Mouse (Mus musculus): Measurements from ENCODE around the gene Hephl1. TPM values are rescaled to one million over a fixed set of nuclear protein-coding genes. Genes with fewer than 3 reads are reported as not detected.

The Hephl1 gene
- total and polyA plus RNA-seq, 3 experiments = not detected

- no peaks in the 10 kb centered on the region for H3K36me3 ChIP-seq (ENCODE audit: control insufficient read depth in 1 of 2, insufficient read depth in 2 of 2, low read length in 2 of 2)
- DNase-seq (ENCODE audit: low read depth, low spot score) = no peak
- no peaks in the 10 kb centered on the region for H3K79me2 ChIP-seq (ENCODE audit: control insufficient read depth, insufficient read depth, low read length, poor library complexity)
- no peak overlapping the region for H3K4me3 ChIP-seq (ENCODE audit: control insufficient read depth in 1 of 2, insufficient read depth in 1 of 2, low read depth in 2 of 2, low read length in 2 of 2)
- H3K9me3 ChIP-seq (replicated peaks; ENCODE audit: insufficient read depth, low read length) = no peaks in the 10 kb centered on the region
- no peaks in the 10 kb centered on the region for H3K4me1 ChIP-seq (ENCODE audit: control insufficient read depth in 1 of 2, insufficient read depth in 2 of 2, low read length in 2 of 2)
- H3K9ac ChIP-seq (ENCODE audit: control insufficient read depth, low read depth, low read length, poor library complexity, severe bottlenecking) = no peak overlapping the region
- H3K27me3 ChIP-seq (ENCODE audit: control insufficient read depth in 1 of 2, insufficient read depth in 2 of 2, low read length in 2 of 2) = no peaks in the 10 kb centered on the region
- H3K27ac ChIP-seq (ENCODE audit: control insufficient read depth, low read depth, low read length) = no peak overlapping the region
- no peak for TF ChIP-seq GATA1 (IDR thresholded peaks at IDR 0.05; ENCODE audit: low read depth, low read length)
These were observed 7.6 kb upstream of the Hephl1 start for GRCm38 (mm10) chr9:15119515-15119914.

GRCm38 (mm10) chr9:15116165-15116564, 4.3 kb upstream of the Hephl1 start:
- Histone ChIP-seq H3K27me3 (ENCODE audit: control insufficient read depth in 1 of 2, insufficient read depth in 2 of 2, low read length in 2 of 2) (peaks cover 0 to 2% of the 10 kb centered on the region in 2 experiments; a peak in 1 of 4 replicates), H3K4me3 (ENCODE audit: control insufficient read depth in 1 of 2, insufficient read depth in 1 of 2, low read depth in 2 of 2, low read length in 2 of 2) (no peak overlapping the region), H3K9me3 (replicated peaks; ENCODE audit: insufficient read depth, low read length) (no peaks in the 10 kb centered on the region), H3K79me2 (ENCODE audit: control insufficient read depth, insufficient read depth, low read length, poor library complexity) (no peaks in the 10 kb centered on the region), H3K9ac (ENCODE audit: control insufficient read depth, low read depth, low read length, poor library complexity, severe bottlenecking) (no peak overlapping the region), H3K27ac (ENCODE audit: control insufficient read depth, low read depth, low read length) (no peak overlapping the region), H3K36me3 (ENCODE audit: control insufficient read depth in 1 of 2, insufficient read depth in 2 of 2, low read length in 2 of 2) (no peaks in the 10 kb centered on the region), H3K4me1 (ENCODE audit: control insufficient read depth in 1 of 2, insufficient read depth in 2 of 2, low read length in 2 of 2) (no peaks in the 10 kb centered on the region)
- TF ChIP-seq BHLHE40 (IDR thresholded peaks at IDR 0.05; ENCODE audit: borderline replicate concordance, low read depth, low read length) (no peak), ETS1 (IDR thresholded peaks at IDR 0.05; ENCODE audit: low read depth, low read length) (no peak), POLR2AphosphoS2 (IDR thresholded peaks at IDR 0.05; ENCODE audit: low read length) (no peak), ZNF384 (IDR thresholded peaks at IDR 0.05; ENCODE audit: low read depth, low read length) (no peak), SMC3 (IDR thresholded peaks at IDR 0.05; ENCODE audit: low read depth, low read length) (no peak), E2F4 (IDR thresholded peaks at IDR 0.05; ENCODE audit: borderline replicate concordance, low read depth, low read length) (no peak), MYC (IDR thresholded peaks at IDR 0.05; ENCODE audit: low read depth, low read length) (no peak), NRF1 (IDR thresholded peaks at IDR 0.05; ENCODE audit: insufficient read depth, low read depth, low read length, poor library complexity, severe bottlenecking) (no peak), ZC3H11A (IDR thresholded peaks at IDR 0.05; ENCODE audit: low read depth, low read length) (no peak), ZMIZ1 (IDR thresholded peaks at IDR 0.05; ENCODE audit: low read depth, low read length) (no peak), ELF1 (IDR thresholded peaks at IDR 0.05; ENCODE audit: low read depth, low read length) (no peak), SIN3A (IDR thresholded peaks at IDR 0.05; ENCODE audit: low read length) (no peak)
- DNase-seq (ENCODE audit: low read depth, low spot score) = no peak

GRCm38 (mm10) chr9:15114102-15114501, 2.2 kb upstream of the Hephl1 start:
- no peaks in the 10 kb centered on the region for H3K9me3 ChIP-seq (replicated peaks; ENCODE audit: insufficient read depth, low read length)
- H3K4me3 ChIP-seq (ENCODE audit: control insufficient read depth in 1 of 2, insufficient read depth in 1 of 2, low read depth in 2 of 2, low read length in 2 of 2) = no peak overlapping the region
- peaks cover 0 to 2% of the 10 kb centered on the region in 2 experiments; a peak in 1 of 4 replicates for H3K27me3 ChIP-seq (ENCODE audit: control insufficient read depth in 1 of 2, insufficient read depth in 2 of 2, low read length in 2 of 2)
- TF ChIP-seq POLR2AphosphoS2 (IDR thresholded peaks at IDR 0.05; ENCODE audit: low read length) (no peak), BHLHE40 (IDR thresholded peaks at IDR 0.05; ENCODE audit: borderline replicate concordance, low read depth, low read length) (no peak), MYC (IDR thresholded peaks at IDR 0.05; ENCODE audit: low read depth, low read length) (no peak), POLR2AphosphoS5 (IDR thresholded peaks at IDR 0.05; ENCODE audit: borderline replicate concordance, low read depth, low read length) (no peak), SMC3 (IDR thresholded peaks at IDR 0.05; ENCODE audit: low read depth, low read length) (no peak), KAT2A (conservative IDR thresholded peaks at IDR 0.05; ENCODE audit: low read depth, low read length) (no peak), E2F4 (IDR thresholded peaks at IDR 0.05; ENCODE audit: borderline replicate concordance, low read depth, low read length) (no peak), ZC3H11A (IDR thresholded peaks at IDR 0.05; ENCODE audit: low read depth, low read length) (no peak), MXI1 (IDR thresholded peaks at IDR 0.05; ENCODE audit: low read depth, low read length) (no peak), HCFC1 (IDR thresholded peaks at IDR 0.05; ENCODE audit: low read depth, low read length) (no peak), MYB (IDR thresholded peaks at IDR 0.05; ENCODE audit: low read depth, low read length) (no peak), USF1 (IDR thresholded peaks at IDR 0.05; ENCODE audit: low read depth, low read length) (no peak), TAL1 (IDR thresholded peaks at IDR 0.05; ENCODE audit: low read length) (no peak)
- DNase-seq (ENCODE audit: low read depth, low spot score) = no peak
- no peak overlapping the region for H3K27ac ChIP-seq (ENCODE audit: control insufficient read depth, low read depth, low read length)
- no peaks in the 10 kb centered on the region for H3K36me3 ChIP-seq (ENCODE audit: control insufficient read depth in 1 of 2, insufficient read depth in 2 of 2, low read length in 2 of 2)
- H3K9ac ChIP-seq (ENCODE audit: control insufficient read depth, low read depth, low read length, poor library complexity, severe bottlenecking) = no peak overlapping the region
- no peaks in the 10 kb centered on the region for H3K4me1 ChIP-seq (ENCODE audit: control insufficient read depth in 1 of 2, insufficient read depth in 2 of 2, low read length in 2 of 2)
- no peaks in the 10 kb centered on the region for H3K79me2 ChIP-seq (ENCODE audit: control insufficient read depth, insufficient read depth, low read length, poor library complexity)

Data from MEL (cell line).